Mouse (Mus musculus) embryo, embryonic 11 days (tissue): ENCODE data around the gene Elane.

Source experiments
- DNase-seq: peaks from one replicate; pipeline ENCODE4 v3.0.0-alpha.2; 2015

The Elane gene

GRCm38 (mm10) chr10:79858416-79859074 is 27.5 kb upstream of the Elane start:
- no peak for DNase-seq

GRCm38 (mm10) chr10:79859116-79859515 is 26.9 kb upstream of the Elane start:
- no peak for DNase-seq

DNA sequence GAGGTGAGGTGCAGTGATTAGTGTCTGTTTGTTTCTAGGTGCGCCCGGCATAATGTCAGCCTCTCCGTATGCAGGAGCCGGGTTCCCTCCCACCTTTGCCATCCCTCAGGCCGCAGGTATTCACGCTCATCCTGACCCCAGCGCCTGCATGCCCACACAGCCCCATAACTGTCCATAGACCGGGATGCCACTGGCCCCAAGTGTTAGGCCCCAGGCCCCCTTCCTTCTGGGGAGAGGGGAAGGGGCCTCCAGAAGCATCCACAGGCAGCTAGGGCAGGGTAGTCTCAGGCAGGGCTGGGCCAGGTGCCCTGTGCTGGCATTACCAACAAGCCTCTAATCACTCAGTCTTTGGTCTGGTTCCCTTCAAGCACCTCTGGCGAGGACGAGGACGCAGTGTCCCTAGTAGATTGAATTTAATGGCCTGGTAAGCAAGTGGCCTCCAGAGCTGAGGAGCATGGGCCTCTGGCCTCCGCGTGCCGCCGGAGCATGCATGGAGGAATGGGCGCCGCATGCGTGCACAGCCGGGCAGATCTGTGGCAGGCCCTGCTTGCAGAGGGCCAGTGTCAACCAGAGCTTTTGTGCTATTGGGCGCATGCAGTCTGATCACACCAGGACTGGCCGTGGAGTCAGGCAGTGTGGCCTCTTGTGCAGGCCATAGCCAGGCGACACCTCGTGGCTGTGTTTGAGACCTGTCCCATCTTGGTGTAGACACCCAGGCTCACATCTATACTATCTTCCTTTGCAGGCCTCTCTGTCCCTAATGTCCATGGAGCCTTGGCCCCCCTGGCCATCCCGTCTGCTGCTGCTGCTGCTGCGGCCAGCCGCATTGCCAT is 25.8 kb upstream of the Elane start:
- no peak for DNase-seq

DNA sequence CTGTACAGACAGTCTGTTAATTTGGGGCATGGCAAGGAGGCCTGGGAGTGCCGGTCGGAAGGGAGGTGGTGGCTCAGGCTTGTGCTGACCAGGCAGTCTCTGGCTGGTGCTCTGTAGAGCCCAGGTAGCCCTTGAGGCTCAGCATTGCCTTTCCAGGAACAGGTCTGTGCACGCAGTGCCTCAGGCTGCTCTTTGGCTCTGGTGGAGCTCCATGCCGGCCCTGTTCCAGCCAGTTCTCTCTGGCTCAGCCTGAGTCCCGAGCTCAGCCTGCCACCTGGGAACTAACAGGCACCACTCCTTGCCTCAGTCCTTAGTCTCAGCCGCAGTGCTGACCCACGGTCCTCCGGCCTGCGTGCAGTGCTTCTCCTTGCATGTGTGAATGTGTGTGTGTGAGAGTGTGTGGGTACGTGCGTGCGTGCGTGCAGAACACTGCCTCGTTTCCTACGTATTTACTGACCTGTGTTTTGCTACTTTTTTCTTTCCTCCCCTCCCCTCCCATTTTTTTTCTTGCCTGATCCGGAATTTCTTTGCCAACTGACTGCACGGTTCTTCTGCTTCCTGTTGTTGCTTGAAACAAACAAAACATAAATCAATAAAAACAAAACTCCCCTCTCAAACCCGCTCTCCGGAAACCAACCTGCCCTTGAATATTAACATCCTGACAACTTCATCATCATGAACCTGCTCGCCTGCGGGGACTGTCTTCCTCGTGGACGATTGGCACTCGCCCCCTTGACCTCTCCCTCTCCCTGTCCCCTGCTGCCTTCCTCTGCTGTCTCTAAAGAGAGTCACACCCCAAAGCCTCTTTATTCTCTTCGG is 24.6 kb upstream of the Elane start:
- peak; percentile 25 for DNase-seq

DNA sequence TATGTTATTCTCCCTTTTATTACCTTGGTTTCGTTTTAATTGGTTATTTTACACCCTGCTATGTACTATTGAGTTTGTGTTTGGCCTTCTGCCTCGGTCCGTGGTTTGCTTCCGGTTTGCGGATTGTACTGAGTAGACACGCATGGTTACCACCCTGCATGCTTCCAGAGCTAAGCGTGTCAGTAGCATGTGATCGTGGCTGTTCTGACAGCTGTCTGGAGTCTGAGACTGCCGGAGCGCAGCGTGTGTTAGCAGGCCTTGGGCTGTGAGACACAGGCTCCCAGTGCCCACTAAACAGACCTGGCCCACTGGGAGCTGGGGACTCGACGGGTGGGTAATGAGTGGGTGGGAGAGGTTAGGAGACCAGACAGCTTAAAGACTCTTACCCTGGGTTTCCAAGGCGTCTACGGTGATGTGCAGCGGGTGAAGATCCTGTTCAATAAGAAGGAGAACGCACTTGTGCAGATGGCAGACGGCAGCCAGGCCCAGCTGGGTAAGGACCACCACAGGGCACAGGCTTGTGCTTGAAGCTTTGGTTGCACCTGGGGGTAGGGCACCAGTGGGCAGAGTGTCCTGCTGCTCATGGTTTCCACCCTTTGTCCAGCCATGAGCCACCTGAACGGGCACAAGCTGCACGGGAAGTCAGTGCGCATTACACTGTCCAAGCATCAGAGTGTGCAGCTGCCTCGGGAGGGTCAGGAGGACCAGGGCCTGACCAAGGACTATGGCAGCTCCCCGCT is 23.8 kb upstream of the Elane start:
- DNase-seq, result no peak

DNA sequence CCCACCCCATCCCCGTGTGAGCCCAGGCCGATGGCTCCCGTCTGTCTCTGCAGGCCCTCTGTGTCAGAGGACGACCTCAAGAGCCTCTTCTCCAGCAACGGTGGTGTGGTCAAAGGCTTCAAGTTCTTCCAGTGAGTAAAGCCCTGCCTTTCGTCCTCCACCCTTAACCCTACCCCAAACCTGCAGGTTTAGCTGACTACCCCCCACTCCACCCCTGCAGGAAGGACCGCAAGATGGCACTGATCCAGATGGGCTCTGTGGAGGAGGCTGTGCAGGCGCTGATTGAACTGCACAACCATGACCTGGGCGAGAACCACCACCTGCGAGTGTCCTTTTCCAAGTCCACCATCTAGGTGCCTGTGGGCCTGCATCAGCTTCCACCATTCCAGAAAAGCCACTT is 23.1 kb upstream of the Elane start:
- DNase-seq, result no peak

DNA sequence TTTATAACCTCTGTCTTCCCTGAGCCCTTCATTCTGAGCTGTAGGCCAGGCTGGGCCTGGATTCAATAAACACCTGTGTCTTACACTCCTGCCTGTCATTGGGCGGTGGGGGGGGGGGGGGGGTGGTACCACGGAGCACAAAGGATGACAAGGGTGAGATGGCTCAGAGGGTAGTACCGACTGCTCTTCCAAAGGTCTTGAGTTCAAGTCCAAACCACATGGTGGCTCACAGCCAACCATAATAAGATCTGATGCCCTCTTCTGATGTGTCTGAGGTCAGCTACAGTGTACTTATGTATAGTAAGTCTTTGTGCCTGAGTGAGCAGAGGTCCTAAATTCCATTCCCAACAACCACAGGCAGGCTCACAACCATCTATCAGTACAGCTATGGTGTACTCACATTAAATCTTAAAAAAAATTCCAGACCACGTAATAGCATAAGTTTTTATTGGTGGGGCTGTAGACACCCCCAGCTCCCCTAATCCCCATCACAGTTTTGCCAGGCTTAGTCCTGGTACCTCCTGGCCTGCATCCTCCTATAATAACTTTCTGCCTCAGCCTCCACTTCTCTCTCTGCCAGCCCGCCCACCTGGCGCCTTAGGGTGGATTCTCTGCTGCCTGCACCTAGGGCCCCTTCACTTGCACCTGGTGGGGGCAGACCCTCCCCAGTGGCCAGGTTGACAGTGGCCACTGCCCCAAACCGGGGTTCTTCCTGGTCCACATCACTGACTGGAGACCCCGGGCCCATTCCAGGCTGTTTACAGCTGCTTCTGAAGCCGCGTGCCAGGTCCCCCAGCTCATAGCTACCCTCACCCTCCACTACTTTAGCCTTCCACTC is 21.5 kb upstream of the Elane start:
- DNase-seq, result peak; percentile 30

DNA sequence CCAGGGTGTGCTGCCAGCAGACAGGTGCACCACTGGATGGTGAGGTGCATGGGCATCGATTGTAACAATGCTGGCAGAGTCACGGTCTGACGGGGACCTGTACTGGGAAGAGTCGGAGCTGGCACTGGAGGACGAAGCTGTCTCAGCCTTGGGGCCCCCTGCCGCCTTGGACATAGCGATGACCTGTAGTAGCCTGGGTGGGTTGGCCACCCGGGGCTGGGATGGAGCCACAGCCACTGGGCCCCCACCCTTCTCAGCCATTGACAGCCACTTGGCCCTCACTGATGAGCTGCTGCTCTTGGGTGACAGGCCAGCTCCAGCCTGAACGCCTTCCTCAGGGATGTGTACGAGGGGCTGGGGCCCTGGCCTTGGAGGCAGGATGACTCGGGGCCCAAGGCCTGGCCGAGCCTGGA is 20.9 kb upstream of the Elane start:
- DNase-seq, result peak; percentile 20

DNA sequence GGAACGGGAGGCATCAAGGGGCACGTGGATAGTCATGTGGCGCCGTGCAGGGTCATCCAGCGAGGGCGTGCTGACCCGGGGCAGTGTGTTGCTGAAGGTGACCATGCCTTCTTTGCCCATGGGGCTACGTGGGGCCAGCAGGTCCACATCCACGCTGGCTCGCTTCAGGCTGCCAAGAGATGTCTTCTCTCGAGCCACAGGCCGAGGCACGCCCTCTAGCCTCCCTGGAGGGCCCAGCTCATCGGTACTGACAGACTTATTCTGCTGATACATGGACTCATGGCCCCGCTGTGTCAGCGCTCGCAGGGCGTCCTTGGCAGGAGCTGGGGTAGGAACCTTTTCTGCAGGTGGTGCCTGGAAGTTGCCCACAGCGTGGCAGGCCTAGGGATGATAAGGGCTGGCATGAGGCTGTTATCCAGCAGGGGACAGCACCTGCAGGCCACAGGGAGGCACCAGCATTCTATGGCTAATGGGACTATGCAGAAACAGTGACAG is 20.2 kb upstream of the Elane start:
- no peak for DNase-seq

DNA sequence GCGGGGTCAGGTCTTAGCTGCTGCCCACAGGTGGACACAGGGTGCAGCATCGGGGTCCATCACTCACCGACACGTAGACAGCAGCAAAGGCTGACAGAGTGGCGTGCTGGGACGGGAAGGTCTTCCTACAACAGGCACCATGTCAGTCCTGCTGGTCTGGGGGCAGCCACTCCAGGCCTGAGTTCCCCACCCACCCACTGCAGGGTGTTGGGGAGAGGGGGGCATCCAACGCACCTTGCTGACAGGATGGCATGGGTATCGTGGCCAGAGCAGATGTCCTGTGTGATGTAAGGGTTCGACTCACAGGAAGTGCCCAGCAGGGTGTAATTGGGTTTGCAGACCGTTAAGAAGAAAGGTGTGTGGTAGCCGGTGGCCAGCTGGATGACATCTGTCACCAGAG is 19.4 kb upstream of the Elane start:
- DNase-seq, result no peak

DNA sequence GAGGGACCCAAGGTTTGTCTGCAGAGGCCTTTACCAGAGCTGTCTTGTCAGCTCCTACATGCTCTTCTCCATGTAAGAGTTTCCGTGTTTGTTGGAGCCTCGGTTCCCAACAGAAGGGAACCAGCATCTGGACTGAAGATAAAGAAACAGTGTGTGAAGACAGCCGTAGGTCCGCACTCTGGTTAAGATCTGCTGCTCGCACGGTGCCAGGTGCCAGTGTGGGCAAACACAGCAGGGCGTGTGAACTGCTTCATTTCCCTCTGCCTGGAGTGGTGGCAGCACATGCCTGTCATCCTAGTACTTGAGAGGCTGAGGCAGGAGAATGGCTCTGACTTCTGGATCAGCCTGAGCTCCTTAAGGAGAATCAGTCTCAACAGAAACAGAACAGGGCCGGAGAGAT is 14.2 kb upstream of the Elane start:
- no peak for DNase-seq

DNA sequence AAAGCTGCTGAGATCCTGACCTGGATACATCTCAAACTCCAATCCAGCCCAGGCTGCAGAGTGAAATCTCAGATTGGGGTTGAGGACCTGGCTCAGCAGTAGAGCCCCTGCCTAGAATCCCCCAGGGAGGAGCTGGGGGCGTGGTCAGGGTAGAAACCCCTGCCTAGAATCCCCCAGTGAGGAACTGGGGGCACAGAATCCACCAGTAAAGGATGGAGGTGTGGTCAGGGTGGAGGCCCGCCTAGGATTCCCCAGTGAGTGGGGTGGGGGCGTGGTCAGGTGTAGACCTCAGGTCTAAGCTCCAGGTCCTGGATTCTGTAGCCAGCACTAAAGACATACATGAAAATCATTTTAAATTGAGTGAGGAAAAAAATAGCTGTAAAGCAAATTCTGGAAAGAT is 13.2 kb upstream of the Elane start:
- DNase-seq, result no peak

GRCm38 (mm10) chr10:79873313-79873712 is 12.7 kb upstream of the Elane start:
- DNase-seq, result no peak

DNA sequence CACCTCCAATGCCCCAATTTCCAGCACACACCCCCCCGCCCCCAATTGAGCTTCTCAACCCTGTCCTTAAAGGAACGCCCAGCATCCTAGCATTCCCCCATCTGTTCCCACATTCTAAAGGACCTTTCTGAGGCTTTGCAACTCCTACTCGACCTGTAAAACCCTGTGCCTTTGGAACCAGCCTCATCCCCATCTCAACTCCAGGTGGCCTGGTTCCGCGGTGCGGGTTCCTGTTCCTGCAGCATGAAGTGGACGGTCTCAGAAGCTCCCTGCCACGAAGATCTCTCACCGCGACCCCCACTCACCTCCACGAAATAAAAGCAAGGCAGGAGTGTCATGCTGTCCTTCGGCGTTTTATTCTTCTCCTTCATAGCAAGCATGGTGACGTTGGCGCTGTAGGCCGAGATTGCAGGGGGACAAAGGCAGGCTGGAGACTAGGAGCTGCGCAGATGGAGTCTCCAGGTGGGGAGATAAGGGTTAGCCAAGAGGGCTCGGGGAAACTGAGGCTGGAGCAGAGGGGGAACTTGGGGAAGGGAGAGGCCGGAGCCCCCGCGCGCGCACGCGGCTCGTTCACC is 12.2 kb upstream of the Elane start:
- peak; percentile 44 for DNase-seq

DNA sequence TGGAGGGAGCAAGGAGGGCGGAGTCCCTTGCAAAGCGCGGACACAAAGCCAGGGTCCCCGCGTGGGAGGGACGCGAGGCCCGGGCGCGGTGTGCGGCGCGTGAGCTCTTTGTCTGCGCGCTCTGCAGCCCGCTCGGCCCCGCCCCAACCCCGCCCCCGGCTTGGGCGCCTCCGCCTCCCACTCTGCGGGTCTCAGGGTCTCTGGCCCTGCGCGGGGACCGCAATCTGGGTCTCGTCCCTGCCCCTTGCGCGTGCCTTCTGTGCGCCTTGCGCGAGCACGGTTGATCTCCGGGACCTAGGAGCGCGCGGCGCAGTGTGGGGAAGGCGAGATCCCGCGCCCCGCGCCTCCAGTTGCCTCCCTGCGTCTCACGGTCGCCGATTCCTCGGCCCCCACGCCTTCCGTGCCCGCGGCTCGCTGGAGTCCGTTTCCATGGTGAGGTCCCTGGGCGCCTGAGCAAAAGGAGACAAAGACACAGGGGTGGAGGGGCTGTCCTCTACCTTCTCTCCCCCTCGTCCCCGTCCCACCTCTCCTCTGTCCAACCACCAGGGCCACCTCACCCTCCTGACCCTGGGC is 11.7 kb upstream of the Elane start, which contains the start of the genes Prtn3 and Plppr3:
Prtn3 (plus strand) TSS at position 187 of the 573 bp plus-strand sequence.
Plppr3 (minus strand) TSS at position 345 of the 573 bp plus-strand sequence.
- peak; percentile 90 for DNase-seq

- no peak for DNase-seq
Observed at GRCm38 (mm10) chr10:79877174-79877573, 8.9 kb upstream of the Elane start.

DNA sequence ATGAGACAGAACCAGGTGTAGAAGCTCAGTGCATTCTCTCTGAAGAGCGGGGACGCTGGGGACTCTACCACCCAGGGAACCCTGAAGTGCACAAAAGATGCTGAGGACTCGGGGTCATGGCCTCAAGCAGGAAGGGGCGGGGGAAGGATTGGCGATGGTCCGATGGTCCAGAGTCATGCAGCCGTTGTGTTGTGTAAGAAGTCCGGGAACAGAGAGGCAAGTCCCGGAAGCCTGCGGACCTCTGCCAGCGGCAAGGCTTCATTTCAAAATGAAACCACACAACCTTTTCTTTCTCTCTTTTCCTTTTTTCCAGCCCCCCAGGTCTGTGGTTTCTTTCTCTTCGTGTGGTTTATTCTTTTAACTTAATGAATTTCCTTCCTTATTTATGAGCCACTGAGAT is 8.3 kb upstream of the Elane start:
- no peak for DNase-seq

GRCm38 (mm10) chr10:79879527-79879926 is 6.5 kb upstream of the Elane start:
- DNase-seq, result no peak

- peak; percentile 26 for DNase-seq
Observed at GRCm38 (mm10) chr10:79880721-79881120, 5.3 kb upstream of the Elane start.

- peak; percentile 68 for DNase-seq
Observed at GRCm38 (mm10) chr10:79881981-79882380, 4.1 kb upstream of the Elane start.
